Mouse (Mus musculus) bone marrow, adult 2 months (tissue): ENCODE data around the gene Col12a1. TPM values are rescaled to one million over a fixed set of nuclear protein-coding genes. Genes with fewer than 3 reads are reported as not detected.

Experiments
- H3K27ac ChIP-seq: fragments of 200-500 bp; 2 replicates; pipeline ENCODE4 v1.5.1; 2012; ENCODE audit warnings: low read depth, mild to moderate bottlenecking, control low read depth, inconsistent platforms, low read length; ENCODE audit not compliant: control insufficient read depth, poor library complexity, insufficient read depth
- H3K4me1 ChIP-seq: fragments of 200-500 bp; 2 replicates; pipeline ENCODE4 v1.6.1; 2011; ENCODE audit warnings: low read length; ENCODE audit not compliant: control insufficient read depth, insufficient read depth
- H3K4me3 ChIP-seq: fragments of 200-500 bp; replicated peaks from 2 replicates; pipeline ENCODE3; 2011; ENCODE audit warnings: mild to moderate bottlenecking, low read depth, low read length, control low read depth; ENCODE audit not compliant: control insufficient read depth
- CTCF ChIP-seq: fragments of 200-500 bp; IDR thresholded peaks from 2 replicates; pipeline ENCODE4 v1.5.1; 2011; ENCODE audit warnings: low read length, control low read depth; ENCODE audit not compliant: control insufficient read depth, insufficient read depth
- POLR2A ChIP-seq: fragments of 200-500 bp; IDR thresholded peaks from 2 replicates; pipeline ENCODE4 v1.6.1; 2011; ENCODE audit warnings: low read depth, mild to moderate bottlenecking, control low read depth, low read length, borderline replicate concordance; ENCODE audit not compliant: control insufficient read depth
- WGBS: fragments of 180-500 bp; shearing (Covaris S2); methylation state at CpG from one replicate; pipeline ENCODE4 v1.1.7; 2018; 5-methylcytosine and 5-hydroxymethylcytosine counted together
- polyA plus RNA-seq: library from polyadenylated mRNA; stranded (reverse); fragments of >200 nt; gene quantifications from 2 replicates; pipeline ENCODE4 v1.2.4, GENCODE M21; 2011; ENCODE audit warnings: low replicate concordance; ENCODE audit not compliant: missing spikeins, insufficient read depth, insufficient read length

Gene Col12a1
- polyA plus RNA-seq, 1 experiment = 6.5 TPM

DNA sequence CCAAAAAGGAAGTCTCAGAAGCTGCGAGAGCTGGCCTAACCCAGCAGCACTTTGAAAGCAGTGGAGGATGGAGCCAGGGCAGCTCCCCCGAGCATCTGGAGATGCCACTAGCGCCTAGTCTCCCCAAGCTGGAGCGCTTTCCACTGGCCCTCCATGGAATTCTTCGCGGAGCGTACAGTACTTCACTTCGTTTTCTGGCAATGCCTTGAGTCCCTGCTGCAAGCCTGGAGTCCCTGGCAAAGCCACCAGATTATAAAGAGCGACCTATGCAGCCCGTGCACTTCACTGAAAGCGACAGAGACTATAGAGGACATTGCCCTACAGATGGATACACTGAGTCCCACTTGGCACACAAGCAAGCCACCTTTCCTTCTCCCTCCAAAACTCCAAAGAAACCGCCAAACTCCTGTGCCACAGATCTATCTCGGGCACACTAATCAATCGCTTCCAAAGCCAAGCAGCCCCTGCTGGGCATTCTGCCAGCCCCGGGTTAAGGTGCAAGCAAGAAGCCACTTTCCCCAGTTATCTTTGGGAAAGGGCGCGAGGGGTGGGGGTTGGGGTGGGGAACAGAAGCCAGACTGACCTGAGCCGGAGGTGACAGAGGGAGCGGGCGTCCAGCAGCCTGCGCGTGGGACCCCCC is 675 bp downstream of the Col12a1 start:
- WGBS = 7% methylated on average over 22 of the region's 22 CpGs
- no peak overlapping the region for H3K27ac ChIP-seq
- TF ChIP-seq CTCF (no peak), POLR2A (no peak)
- H3K4me1 ChIP-seq = no peaks in the 10 kb centered on the region
- H3K4me3 ChIP-seq = no peak overlapping the region

GRCm38 (mm10) chr9:79716909-79717835 is 1.5 kb downstream of the Col12a1 start:
- no peaks in the 10 kb centered on the region for H3K4me1 ChIP-seq
- no peak overlapping the region for H3K4me3 ChIP-seq
- no peak overlapping the region for H3K27ac ChIP-seq
- TF ChIP-seq POLR2A (no peak), CTCF (no peak)
- WGBS = 11% methylated on average over 23 of the region's 23 CpGs

- 62% methylated on average over 5 of the region's 5 CpGs for WGBS
- Histone ChIP-seq H3K4me1 (no peaks in the 10 kb centered on the region), H3K27ac (no peak overlapping the region), H3K4me3 (no peak overlapping the region)
- TF ChIP-seq CTCF = no peak
These were observed 2.1 kb downstream of the Col12a1 start for GRCm38 (mm10) chr9:79716496-79716895.

DNA sequence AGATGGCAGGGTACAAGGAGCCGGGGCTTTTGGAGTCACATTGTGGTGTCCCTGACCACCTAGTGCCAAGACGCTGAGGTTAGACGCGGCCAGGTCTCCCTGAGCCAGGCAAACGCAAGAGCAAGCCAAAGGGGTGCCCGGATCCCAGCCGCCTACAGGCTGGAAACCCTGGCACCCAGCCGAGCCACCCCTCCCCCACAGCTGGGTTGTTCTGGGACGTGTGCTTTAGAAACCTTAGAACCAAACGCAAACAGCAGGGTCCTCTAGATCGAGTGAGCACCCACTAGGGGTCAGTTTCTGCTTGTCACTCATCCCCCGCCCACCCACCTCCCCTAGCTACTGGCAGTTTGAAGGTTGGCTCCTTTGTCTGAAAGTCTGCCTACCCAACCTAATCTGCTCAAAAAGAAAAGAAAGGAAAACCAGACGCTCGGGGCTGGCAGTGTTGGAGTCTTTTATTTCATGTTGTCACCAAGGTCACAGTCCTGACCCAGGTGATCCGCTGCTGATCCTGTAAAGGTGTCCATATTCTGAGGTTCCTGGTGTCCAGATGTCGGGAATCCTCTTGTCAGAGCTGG is 4.1 kb downstream of the Col12a1 start:
- Histone ChIP-seq H3K4me3 (no peak overlapping the region), H3K27ac (no peak overlapping the region), H3K4me1 (no peaks in the 10 kb centered on the region)
- no peak for TF ChIP-seq CTCF
- TF ChIP-seq POLR2A = no peak
- 7% methylated on average over 16 of the region's 16 CpGs for WGBS

GRCm38 (mm10) chr9:79689771-79690535 is 28.7 kb downstream of the Col12a1 start:
- 73% methylated on average over 11 of the region's 11 CpGs for WGBS
- Histone ChIP-seq H3K4me3 (no peak overlapping the region), H3K4me1 (no peaks in the 10 kb centered on the region), H3K27ac (no peak overlapping the region)
- TF ChIP-seq POLR2A (no peak), CTCF (no peak)

- Histone ChIP-seq H3K4me1 (no peaks in the 10 kb centered on the region), H3K4me3 (no peak overlapping the region), H3K27ac (no peak overlapping the region)
- TF ChIP-seq CTCF (no peak), POLR2A (no peak)
- 87% methylated on average over 7 of the region's 7 CpGs for WGBS
These were observed 29.3 kb downstream of the Col12a1 start for GRCm38 (mm10) chr9:79689342-79689741.

DNA sequence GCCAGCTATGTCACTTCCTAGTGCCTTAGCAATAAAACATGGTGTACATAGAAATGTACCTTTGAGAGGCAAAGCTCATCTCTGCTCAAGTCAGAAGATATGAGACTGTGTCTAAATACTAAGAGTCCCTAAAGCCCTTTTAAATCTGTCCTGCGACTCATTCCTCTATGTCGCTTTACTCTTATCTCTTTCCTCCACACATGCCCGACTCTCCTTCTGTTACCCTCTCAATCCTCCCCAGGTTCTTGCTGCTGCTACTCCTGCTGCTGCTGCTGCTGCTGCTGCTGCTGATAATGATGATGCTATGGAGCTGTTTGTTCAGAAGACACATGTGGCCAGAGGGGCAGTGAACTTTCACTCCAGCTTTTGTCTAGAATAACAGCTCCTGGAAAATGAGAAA is 31.4 kb downstream of the Col12a1 start:
- WGBS = 58% methylated on average over 3 of the region's 3 CpGs
- no peaks in the 10 kb centered on the region for H3K4me1 ChIP-seq
- TF ChIP-seq POLR2A (no peak), CTCF (no peak)
- no peak overlapping the region for H3K27ac ChIP-seq
- no peak overlapping the region for H3K4me3 ChIP-seq

DNA sequence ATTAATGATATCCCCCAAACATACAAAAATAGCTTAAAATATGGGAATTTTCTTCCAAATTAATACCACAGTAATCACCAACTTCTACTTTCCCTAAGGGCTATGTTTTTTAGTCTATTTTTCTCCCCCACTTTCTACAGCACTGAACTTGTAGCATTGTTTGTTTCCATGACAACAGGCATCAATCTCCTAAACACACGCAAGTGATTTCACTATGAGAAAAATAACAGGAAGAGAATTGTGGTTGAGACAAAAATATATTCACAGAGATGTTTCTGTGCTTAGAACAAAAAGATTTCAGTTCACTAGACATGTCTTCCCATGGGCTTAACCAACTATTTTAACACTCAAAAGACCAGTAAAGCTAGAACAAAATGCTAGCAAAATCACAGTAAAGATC is 32.6 kb downstream of the Col12a1 start:
- H3K27ac ChIP-seq = no peak overlapping the region
- H3K4me3 ChIP-seq = no peak overlapping the region
- WGBS = 5% methylated on average over 1 of the region's 1 CpGs
- TF ChIP-seq CTCF (no peak), POLR2A (no peak)
- H3K4me1 ChIP-seq = no peaks in the 10 kb centered on the region
